Mouse (Mus musculus) liver, embryonic 15.5 days (tissue): Measurements from ENCODE around the gene Ccn1. TPM values are rescaled to one million over a fixed set of nuclear protein-coding genes. Genes with fewer than 3 reads are reported as not detected.

ENCODE experiments used
- ATAC-seq: fragments of 200-750 bp; cut with Nextera tagmentation; 2 replicates; pipeline ENCODE4 v1.8.0; 2017; ENCODE audit warnings: moderate number of reproducible peaks, mild to moderate bottlenecking, moderate library complexity; ENCODE audit not compliant: insufficient read depth
- H3K27ac ChIP-seq: fragments of 300-500 bp; sonication (generic); replicated peaks from 2 replicates; pipeline ENCODE4 v1.5.1; 2015; ENCODE audit warnings: mild to moderate bottlenecking, inconsistent platforms
- H3K27me3 ChIP-seq: fragments of 300-500 bp; sonication (generic); 2 replicates; pipeline ENCODE4 v1.6.1; 2015; ENCODE audit warnings: mild to moderate bottlenecking, inconsistent platforms
- H3K36me3 ChIP-seq: fragments of 300-500 bp; sonication (generic); replicated peaks from 2 replicates; pipeline ENCODE4 v1.6.1; 2015; ENCODE audit warnings: moderate library complexity, mild to moderate bottlenecking, inconsistent platforms
- H3K4me1 ChIP-seq: fragments of 300-500 bp; sonication (generic); replicated peaks from 2 replicates; pipeline ENCODE4 v1.6.1; 2015; ENCODE audit warnings: inconsistent platforms
- H3K4me2 ChIP-seq: fragments of 300-500 bp; sonication (generic); 2 replicates; pipeline ENCODE4 v1.6.1; 2015; ENCODE audit warnings: moderate library complexity, mild to moderate bottlenecking, inconsistent platforms
- H3K4me3 ChIP-seq: fragments of 300-500 bp; sonication (generic); replicated peaks from 2 replicates; pipeline ENCODE4 v1.5.1; 2015; ENCODE audit warnings: mild to moderate bottlenecking, inconsistent platforms
- H3K9ac ChIP-seq: fragments of 300-500 bp; sonication (generic); 2 replicates; pipeline ENCODE4 v1.6.1; 2015; ENCODE audit warnings: moderate library complexity, mild to moderate bottlenecking, inconsistent platforms
- H3K9me3 ChIP-seq: fragments of 300-500 bp; sonication (generic); replicated peaks from 2 replicates; pipeline ENCODE4 v1.6.1; 2016; ENCODE audit warnings: inconsistent platforms
- WGBS: fragments of 180-500 bp; shearing (Covaris S2); methylation state at CpG from one replicate; pipeline ENCODE4 v1.1.7; 2015; ENCODE audit warnings: mixed read lengths; ENCODE audit not compliant: insufficient replicate concordance; 5-methylcytosine and 5-hydroxymethylcytosine counted together
- polyA plus RNA-seq: library from polyadenylated mRNA; unstranded; fragments of >200 nt; fragmentation: Nextera tagmentation; extraction: Ambion mirVana; gene quantifications from 2 replicates; pipeline ENCODE4 v1.2.1, GENCODE M21; 2015

Gene Ccn1
- polyA plus RNA-seq, 1 experiment from 2014 or later, result 7.6 TPM

DNA sequence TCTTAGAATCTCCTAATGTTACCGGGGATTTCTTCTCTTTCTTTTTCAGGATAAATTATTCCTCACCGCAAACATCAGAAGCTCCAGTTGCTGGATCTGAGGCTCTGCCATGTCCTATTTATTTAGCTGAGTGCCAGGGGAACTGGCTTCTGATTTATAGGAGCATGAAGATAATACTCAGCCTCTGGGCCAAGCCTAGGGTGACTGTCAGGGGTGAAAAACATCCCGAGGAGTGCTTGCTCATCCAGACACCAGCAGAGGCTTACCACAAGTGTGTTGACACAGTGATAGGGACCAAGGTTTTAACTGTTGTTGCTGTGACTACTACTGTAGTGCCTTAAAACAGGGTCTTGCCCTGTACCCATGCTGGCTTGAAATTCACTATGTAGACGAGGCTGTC lies 9.2 kb downstream of the Ccn1 start:
- Histone ChIP-seq H3K9me3 (no peaks in the 10 kb centered on the region), H3K4me2 (no peak overlapping the region), H3K27ac (no peak overlapping the region), H3K9ac (no peak overlapping the region), H3K27me3 (no peaks in the 10 kb centered on the region), H3K4me1 (no peaks in the 10 kb centered on the region), H3K4me3 (no peak overlapping the region), H3K36me3 (no peaks in the 10 kb centered on the region)
- ATAC-seq, result no peak
- 61% methylated on average over 4 of the region's 4 CpGs for WGBS

- no peak for ATAC-seq
- Histone ChIP-seq H3K4me3 (no peak overlapping the region), H3K4me2 (no peak overlapping the region), H3K27me3 (no peaks in the 10 kb centered on the region), H3K9me3 (no peaks in the 10 kb centered on the region), H3K4me1 (no peaks in the 10 kb centered on the region), H3K36me3 (no peaks in the 10 kb centered on the region), H3K27ac (no peak overlapping the region), H3K9ac (no peak overlapping the region)
- 48% methylated on average over 4 of the region's 4 CpGs for WGBS
Observed at GRCm38 (mm10) chr3:145640170-145640569, 9.6 kb downstream of the Ccn1 start.

DNA sequence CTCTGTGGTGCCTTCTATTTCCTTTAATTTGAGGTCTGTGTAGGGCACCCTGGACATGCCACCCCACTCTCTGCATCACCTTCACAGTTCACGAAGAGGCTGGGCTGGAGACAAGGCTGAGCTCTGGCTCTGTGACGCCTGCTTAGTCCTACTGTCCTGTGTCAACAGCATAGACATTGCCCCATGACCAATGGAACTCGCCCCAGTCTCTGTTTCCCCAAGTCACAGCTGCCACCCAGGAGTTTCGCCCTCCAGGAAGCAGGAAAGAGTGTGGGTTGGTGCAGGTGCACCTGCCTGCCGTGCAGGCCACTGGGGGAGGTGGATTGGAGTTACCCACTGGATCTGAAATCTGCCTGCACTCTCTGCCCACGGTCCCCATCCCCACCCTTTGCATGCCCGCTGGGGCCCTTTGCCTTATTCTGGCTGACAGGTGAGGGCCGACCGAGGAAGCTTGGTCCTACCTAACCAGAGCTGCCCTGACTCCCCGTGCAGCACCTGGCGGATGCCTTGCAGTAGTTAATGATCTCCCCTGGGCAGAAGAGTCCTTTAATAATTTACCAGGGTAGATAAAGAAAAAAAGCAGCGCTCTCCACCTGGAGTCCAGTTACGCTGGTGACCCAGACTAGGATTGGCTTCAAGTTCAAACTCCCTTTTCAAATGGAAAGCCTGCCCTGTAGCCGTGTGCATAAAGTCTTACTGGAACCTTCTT lies 15.6 kb downstream of the Ccn1 start:
- Histone ChIP-seq H3K27ac (no peak overlapping the region), H3K36me3 (no peaks in the 10 kb centered on the region), H3K9me3 (no peaks in the 10 kb centered on the region), H3K4me2 (peak overlapping the region; percentile 41), H3K27me3 (no peaks in the 10 kb centered on the region), H3K4me3 (no peak overlapping the region), H3K9ac (no peak overlapping the region), H3K4me1 (0 out of 2 replicates have a peak, but pooled peaks cover 4% of the 10 kb centered on the region)
- 60% methylated on average over 14 of the region's 14 CpGs for WGBS
- peak; percentile 71 for ATAC-seq

GRCm38 (mm10) chr3:145632888-145633287 lies 16.9 kb downstream of the Ccn1 start:
- WGBS, result 24% methylated on average over 6 of the region's 6 CpGs
- no peak overlapping the region for H3K4me3 ChIP-seq
- H3K9me3 ChIP-seq, result no peaks in the 10 kb centered on the region
- no peaks in the 10 kb centered on the region for H3K36me3 ChIP-seq
- H3K27me3 ChIP-seq, result no peaks in the 10 kb centered on the region
- H3K27ac ChIP-seq, result no peak overlapping the region
- no peak overlapping the region for H3K4me2 ChIP-seq
- 0 out of 2 replicates have a peak, but pooled peaks cover 4% of the 10 kb centered on the region for H3K4me1 ChIP-seq
- no peak for ATAC-seq
- no peak overlapping the region for H3K9ac ChIP-seq

GRCm38 (mm10) chr3:145628643-145629042 lies 21.1 kb downstream of the Ccn1 start:
- no peak overlapping the region for H3K9ac ChIP-seq
- no peaks in the 10 kb centered on the region for H3K4me1 ChIP-seq
- H3K27me3 ChIP-seq, result no peaks in the 10 kb centered on the region
- H3K4me3 ChIP-seq, result no peak overlapping the region
- H3K4me2 ChIP-seq, result no peak overlapping the region
- no peak overlapping the region for H3K27ac ChIP-seq
- ATAC-seq, result no peak
- H3K36me3 ChIP-seq, result no peaks in the 10 kb centered on the region
- H3K9me3 ChIP-seq, result no peaks in the 10 kb centered on the region
- 53% methylated on average over 5 of the region's 5 CpGs for WGBS

DNA sequence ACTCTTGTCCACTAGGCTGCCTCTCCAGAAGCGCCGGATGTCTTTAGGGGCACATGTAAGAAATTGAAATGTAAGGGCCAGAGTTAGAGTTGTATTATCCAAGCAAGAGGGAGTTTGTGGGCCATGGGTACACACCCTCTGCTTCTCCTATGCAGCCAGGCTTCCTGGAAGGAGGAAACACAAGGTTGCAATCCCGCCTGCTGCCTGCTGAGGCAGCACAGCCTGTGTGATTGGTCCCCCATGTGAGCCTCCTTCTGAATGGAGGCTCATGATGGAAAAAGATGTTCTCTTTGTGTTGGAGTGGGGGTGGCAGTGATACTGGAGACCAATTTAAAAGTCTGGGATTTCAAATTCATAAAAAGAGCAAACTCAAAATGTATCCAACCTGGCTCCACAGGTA lies 22.0 kb downstream of the Ccn1 start:
- WGBS, result 66% methylated on average over 3 of the region's 3 CpGs
- H3K4me1 ChIP-seq, result no peaks in the 10 kb centered on the region
- H3K36me3 ChIP-seq, result no peaks in the 10 kb centered on the region
- no peak overlapping the region for H3K4me2 ChIP-seq
- H3K4me3 ChIP-seq, result no peak overlapping the region
- no peaks in the 10 kb centered on the region for H3K27me3 ChIP-seq
- no peak overlapping the region for H3K27ac ChIP-seq
- no peaks in the 10 kb centered on the region for H3K9me3 ChIP-seq
- ATAC-seq, result no peak
- H3K9ac ChIP-seq, result no peak overlapping the region

GRCm38 (mm10) chr3:145626063-145626462 lies 23.7 kb downstream of the Ccn1 start:
- H3K9me3 ChIP-seq, result no peaks in the 10 kb centered on the region
- H3K4me2 ChIP-seq, result no peak overlapping the region

DNA sequence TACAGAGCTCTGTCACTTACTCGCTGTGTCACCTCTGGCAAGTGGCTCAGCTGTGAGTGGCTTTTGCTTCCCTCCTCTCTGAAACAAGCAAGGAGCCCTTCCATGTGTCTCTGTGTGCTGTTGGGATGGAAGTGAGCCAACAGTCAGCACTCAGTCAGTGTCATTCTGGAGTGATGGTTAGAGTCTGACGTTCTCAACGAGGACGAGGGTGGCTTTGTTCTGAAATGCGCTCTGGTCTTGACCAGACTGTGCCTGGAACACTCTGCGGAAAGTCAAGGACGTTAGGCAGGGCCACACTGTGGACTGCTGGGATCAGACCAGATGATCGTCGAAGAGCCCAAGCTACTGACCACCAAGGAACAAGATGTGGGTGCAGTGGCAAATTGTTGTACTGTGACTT lies 24.2 kb downstream of the Ccn1 start:
- Histone ChIP-seq H3K9me3 (no peaks in the 10 kb centered on the region), H3K36me3 (no peaks in the 10 kb centered on the region), H3K4me2 (no peak overlapping the region), H3K4me3 (no peak overlapping the region), H3K27me3 (no peaks in the 10 kb centered on the region), H3K4me1 (no peaks in the 10 kb centered on the region), H3K9ac (no peak overlapping the region), H3K27ac (no peak overlapping the region)
- 67% methylated on average over 9 of the region's 9 CpGs for WGBS
- ATAC-seq, result no peak

More at GRCm38 (mm10) chr3:145626063-145626462, 23.7 kb downstream of the Ccn1 start:
- WGBS, result 63% methylated on average over 1 of the region's 1 CpGs
- Histone ChIP-seq H3K36me3 (no peaks in the 10 kb centered on the region), H3K27ac (no peak overlapping the region), H3K27me3 (no peaks in the 10 kb centered on the region), H3K9ac (no peak overlapping the region), H3K4me1 (no peaks in the 10 kb centered on the region), H3K4me3 (no peak overlapping the region)
- no peak for ATAC-seq

GRCm38 (mm10) chr3:145624786-145625185 lies 25.0 kb downstream of the Ccn1 start:
- Histone ChIP-seq H3K4me1 (no peaks in the 10 kb centered on the region), H3K27me3 (no peaks in the 10 kb centered on the region), H3K9ac (no peak overlapping the region), H3K4me2 (no peak overlapping the region), H3K4me3 (no peak overlapping the region), H3K27ac (no peak overlapping the region), H3K9me3 (no peaks in the 10 kb centered on the region), H3K36me3 (no peaks in the 10 kb centered on the region)
- WGBS, result 61% methylated on average over 4 of the region's 4 CpGs
- no peak for ATAC-seq

DNA sequence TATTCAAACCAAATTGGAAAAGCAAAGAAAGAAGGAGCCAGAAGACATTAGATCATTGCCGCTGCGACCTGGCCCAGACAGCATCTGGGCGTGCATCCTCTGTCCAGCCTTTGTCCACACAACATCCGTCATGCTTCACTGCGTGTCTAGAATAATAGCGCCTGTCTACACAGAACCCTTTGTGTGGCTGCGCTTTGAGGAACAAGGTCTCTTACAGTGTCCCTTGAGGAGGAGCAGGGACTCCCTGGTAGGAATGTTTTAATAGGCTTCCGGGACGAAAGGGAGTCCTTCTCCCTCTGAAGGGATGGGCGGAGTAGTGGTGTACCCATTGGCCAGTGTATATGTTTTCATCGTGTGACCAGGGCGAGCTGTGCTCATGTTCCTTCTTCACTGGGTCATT lies 26.7 kb downstream of the Ccn1 start:
- H3K4me3 ChIP-seq, result no peak overlapping the region
- no peak for ATAC-seq
- no peak overlapping the region for H3K27ac ChIP-seq
- 66% methylated on average over 12 of the region's 12 CpGs for WGBS
- no peaks in the 10 kb centered on the region for H3K4me1 ChIP-seq
- H3K27me3 ChIP-seq, result no peaks in the 10 kb centered on the region
- no peak overlapping the region for H3K9ac ChIP-seq
- no peaks in the 10 kb centered on the region for H3K36me3 ChIP-seq
- no peak overlapping the region for H3K4me2 ChIP-seq
- no peaks in the 10 kb centered on the region for H3K9me3 ChIP-seq

- no peak overlapping the region for H3K27ac ChIP-seq
- no peaks in the 10 kb centered on the region for H3K9me3 ChIP-seq
- no peak overlapping the region for H3K4me2 ChIP-seq
- no peaks in the 10 kb centered on the region for H3K27me3 ChIP-seq
- no peaks in the 10 kb centered on the region for H3K36me3 ChIP-seq
- H3K4me1 ChIP-seq, result no peaks in the 10 kb centered on the region
- no peak overlapping the region for H3K4me3 ChIP-seq
- H3K9ac ChIP-seq, result no peak overlapping the region
- WGBS, result 57% methylated on average over 4 of the region's 4 CpGs
- no peak for ATAC-seq
Observed at GRCm38 (mm10) chr3:145621209-145621608, 28.6 kb downstream of the Ccn1 start.
